Mouse (Mus musculus) forebrain, embryonic 15.5 days (tissue): ENCODE results near the gene Hlcs. TPM values are rescaled to one million over a fixed set of nuclear protein-coding genes. Genes with fewer than 3 reads are reported as not detected.

Source experiments
- ATAC-seq: fragments of 200-750 bp; cut with Nextera tagmentation; replicated peaks from 2 replicates; pipeline ENCODE4 v1.8.0; 2017; ENCODE audit warnings: mild to moderate bottlenecking, moderate TSS enrichment, moderate library complexity
- H3K27ac ChIP-seq: fragments of 300-500 bp; sonication (generic); replicated peaks from 2 replicates; pipeline ENCODE4 v1.5.1; 2015; ENCODE audit warnings: mild to moderate bottlenecking, inconsistent platforms
- H3K27me3 ChIP-seq: fragments of 300-500 bp; sonication (generic); 2 replicates; pipeline ENCODE4 v1.6.1; 2015; ENCODE audit warnings: inconsistent platforms
- H3K36me3 ChIP-seq: fragments of 300-500 bp; sonication (generic); 2 replicates; pipeline ENCODE4 v1.6.1; 2015; ENCODE audit warnings: mild to moderate bottlenecking, inconsistent platforms
- H3K4me1 ChIP-seq: fragments of 300-500 bp; sonication (generic); 2 replicates; pipeline ENCODE4 v1.6.1; 2015; ENCODE audit warnings: inconsistent platforms
- H3K4me2 ChIP-seq: fragments of 300-500 bp; sonication (generic); replicated peaks from 2 replicates; pipeline ENCODE4 v1.6.1; 2015; ENCODE audit warnings: mild to moderate bottlenecking, inconsistent platforms
- H3K4me3 ChIP-seq: fragments of 300-500 bp; sonication (generic); 2 replicates; pipeline ENCODE4 v1.5.1; 2015; ENCODE audit warnings: mild to moderate bottlenecking, inconsistent platforms
- H3K9ac ChIP-seq: fragments of 300-500 bp; sonication (generic); replicated peaks from 2 replicates; pipeline ENCODE4 v1.6.1; 2015; ENCODE audit warnings: mild to moderate bottlenecking, inconsistent platforms
- H3K9me3 ChIP-seq: fragments of 300-500 bp; sonication (generic); 2 replicates; pipeline ENCODE4 v1.6.1; 2016; ENCODE audit warnings: inconsistent platforms
- WGBS: fragments of 180-500 bp; shearing (Covaris S2); methylation state at CpG from one replicate; pipeline ENCODE4 v1.1.7; 2015; ENCODE audit warnings: mixed read lengths; 5-methylcytosine and 5-hydroxymethylcytosine counted together
- polyA plus RNA-seq: library from polyadenylated mRNA; unstranded; fragments of >200 nt; fragmentation: Nextera tagmentation; extraction: Ambion mirVana; gene quantifications from 2 replicates; pipeline ENCODE4 v1.2.1, GENCODE M21; 2015

Hlcs gene
- polyA plus RNA-seq = 7.7 and 8.7 TPM in 2 replicates

DNA sequence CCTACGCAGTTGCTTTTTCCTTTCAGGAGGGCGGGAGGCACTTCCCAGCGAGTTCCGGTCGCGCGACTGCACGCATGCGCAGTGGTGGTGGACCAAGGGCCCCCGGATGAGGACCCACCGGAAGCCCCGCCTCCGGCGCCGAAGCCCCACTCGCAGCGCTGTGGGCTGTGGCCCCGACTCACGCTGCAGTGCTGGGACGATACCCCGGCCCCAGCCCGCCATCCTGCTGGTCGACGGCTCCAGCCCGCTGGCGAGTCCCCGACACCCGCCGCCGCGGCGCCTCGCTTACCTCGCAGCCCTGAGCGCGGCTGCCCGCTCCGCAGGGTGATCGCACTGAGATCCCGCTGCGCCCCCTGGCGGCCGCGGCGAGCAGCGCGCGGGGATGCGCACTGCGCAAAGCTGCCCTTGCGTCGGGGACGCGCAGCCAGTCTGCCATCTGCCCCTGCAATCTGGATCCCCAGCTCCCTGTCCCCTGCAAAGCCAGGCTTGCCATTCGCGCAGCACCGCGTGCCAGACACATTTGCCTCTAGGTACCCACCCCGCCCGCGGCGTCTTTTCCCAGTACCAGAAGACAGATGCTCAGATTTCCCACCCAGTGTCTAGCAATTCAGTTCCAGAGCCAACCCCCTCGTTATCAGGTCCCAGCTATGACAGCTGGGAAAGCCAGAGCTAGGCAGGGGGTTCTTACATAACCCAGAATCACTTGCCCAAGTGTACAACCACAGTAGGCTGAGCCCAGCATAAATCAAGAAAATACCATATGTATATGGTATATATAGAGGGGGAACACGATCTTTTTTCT is at the start of gene Hlcs:
Hlcs (minus strand) TSS at position 343 of the 802 bp plus-strand sequence.
- peak within 1 kb of the TSS; percentile 60 for H3K4me2 ChIP-seq
- no peaks in the 10 kb centered on the region for H3K27me3 ChIP-seq
- H3K4me3 ChIP-seq = peak within 1 kb of the TSS; percentile 73
- peak within 1 kb of the TSS; percentile 95 for H3K9ac ChIP-seq
- H3K36me3 ChIP-seq = no peaks in the 10 kb centered on the region
- H3K4me1 ChIP-seq = peaks cover 21% of the 10 kb centered on the region
- H3K9me3 ChIP-seq = no peaks in the 10 kb centered on the region
- ATAC-seq = peak; percentile 94
- H3K27ac ChIP-seq = peak within 1 kb of the TSS; percentile 100
- WGBS = under 1% methylated on average over 64 of the region's 64 CpGs

DNA sequence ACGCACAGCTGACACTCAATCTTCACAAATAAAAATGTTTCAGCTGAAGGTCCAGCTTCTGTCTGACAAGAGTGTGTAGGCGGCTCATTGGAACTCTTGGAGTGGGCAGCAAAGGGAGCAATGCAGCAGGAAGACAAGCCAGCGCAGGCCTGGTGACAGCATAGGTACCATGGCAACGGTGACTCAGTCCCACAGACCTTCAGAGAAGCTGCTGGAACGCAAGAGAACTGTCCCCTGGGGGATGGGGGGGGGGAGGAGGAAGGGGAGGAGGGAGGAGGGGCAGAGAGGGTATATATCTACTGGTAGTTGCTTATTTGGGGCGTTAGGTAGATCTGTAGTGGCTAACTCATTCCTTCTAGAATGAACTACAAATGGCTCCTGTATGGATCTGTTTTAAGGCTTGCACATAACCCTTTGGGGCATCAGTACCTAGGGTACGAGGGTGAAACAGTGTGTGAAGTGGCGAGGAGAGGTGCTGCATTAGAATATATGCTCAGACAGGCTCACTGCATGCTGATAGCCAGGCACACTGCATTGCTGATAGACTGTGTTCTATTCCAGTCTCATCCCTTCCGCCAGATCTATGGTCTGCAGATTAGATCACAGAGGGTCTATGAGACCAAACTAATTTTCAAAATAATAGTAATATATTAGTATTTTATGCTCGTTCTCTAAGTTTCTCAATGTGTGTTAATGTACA is 49.0 kb upstream of the Hlcs start:
- WGBS = 52% methylated on average over 10 of the region's 10 CpGs
- ATAC-seq = 0 out of 2 replicates have a peak, but pooled peaks have one; percentile 57
- Histone ChIP-seq H3K27ac (0 out of 2 replicates have a peak overlapping the region, but pooled peaks have one; percentile 1), H3K36me3 (0 out of 2 replicates have a peak, but pooled peaks cover 3% of the 10 kb centered on the region), H3K4me3 (no peak overlapping the region), H3K4me1 (peaks cover 6% of the 10 kb centered on the region; the same call in 1 of the 2 replicates), H3K9me3 (no peaks in the 10 kb centered on the region), H3K27me3 (no peaks in the 10 kb centered on the region), H3K4me2 (no peak overlapping the region), H3K9ac (no peak overlapping the region)

DNA sequence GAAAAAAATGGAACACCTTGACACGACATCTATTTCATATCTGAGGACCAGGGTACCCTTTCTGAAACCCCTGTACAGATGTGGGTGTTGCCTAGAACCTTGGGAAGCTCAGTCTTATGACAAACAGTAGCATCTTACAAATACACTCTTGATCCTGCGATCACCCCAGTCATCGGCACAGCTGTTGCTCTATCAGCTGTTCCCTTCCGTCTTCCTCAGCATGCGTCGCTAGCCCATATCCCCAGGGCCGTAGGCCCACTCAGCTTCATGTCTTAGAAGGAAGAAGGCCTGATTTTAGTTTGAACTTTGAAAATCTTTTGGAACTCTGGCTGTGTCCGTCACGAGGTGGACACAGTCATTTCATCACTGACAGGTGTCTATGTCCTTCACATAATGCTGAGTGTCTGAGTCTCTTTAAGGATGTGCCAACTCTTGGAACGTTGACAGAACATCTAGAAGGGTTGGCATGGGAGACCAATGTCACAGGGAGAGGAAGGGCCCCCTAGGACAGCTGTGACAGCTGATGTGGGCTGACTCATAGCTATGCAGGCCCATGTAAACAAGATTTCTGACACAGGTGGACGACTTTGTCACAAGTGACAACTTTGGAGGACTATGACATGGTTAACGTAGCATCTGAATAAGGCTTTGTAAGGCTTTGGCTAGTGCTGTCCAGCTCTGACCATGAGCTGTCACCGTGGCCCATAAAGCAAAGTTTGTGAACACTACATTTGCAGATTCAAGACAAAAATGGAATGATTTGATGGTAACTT is 47.4 kb upstream of the Hlcs start:
- no peaks in the 10 kb centered on the region for H3K27me3 ChIP-seq
- no peaks in the 10 kb centered on the region for H3K9me3 ChIP-seq
- no peak for ATAC-seq
- 0 out of 2 replicates have a peak, but pooled peaks cover 3% of the 10 kb centered on the region for H3K36me3 ChIP-seq
- WGBS = 87% methylated on average over 13 of the region's 13 CpGs
- no peak overlapping the region for H3K9ac ChIP-seq
- no peak overlapping the region for H3K27ac ChIP-seq
- H3K4me3 ChIP-seq = no peak overlapping the region
- H3K4me1 ChIP-seq = peaks cover 6% of the 10 kb centered on the region; the same call in 1 of the 2 replicates
- no peak overlapping the region for H3K4me2 ChIP-seq

DNA sequence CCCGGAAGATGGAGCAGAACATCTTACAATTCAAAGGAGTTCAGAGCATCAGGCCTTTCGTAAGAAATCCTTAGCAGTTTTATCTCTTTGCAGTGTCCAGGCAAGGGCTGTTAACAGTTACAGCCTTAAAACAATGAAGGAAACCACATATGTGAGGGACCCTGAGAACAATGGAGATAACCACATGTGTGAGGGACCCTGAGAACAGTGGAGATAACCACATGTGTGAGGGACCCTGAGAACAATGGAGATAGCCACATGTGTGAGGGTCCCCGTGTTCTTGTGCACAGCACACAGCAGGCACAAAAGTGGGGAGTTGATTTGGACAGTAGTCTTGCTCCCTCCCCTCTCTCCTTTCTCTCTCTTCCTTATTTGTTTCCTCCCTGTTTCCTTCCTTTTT is 44.7 kb upstream of the Hlcs start:
- Histone ChIP-seq H3K27ac (no peak overlapping the region), H3K27me3 (no peaks in the 10 kb centered on the region), H3K36me3 (no peaks in the 10 kb centered on the region), H3K4me1 (peaks cover 6% of the 10 kb centered on the region; the same call in 1 of the 2 replicates), H3K9me3 (no peaks in the 10 kb centered on the region), H3K4me2 (no peak overlapping the region), H3K9ac (no peak overlapping the region), H3K4me3 (no peak overlapping the region)
- 81% methylated on average over 3 of the region's 3 CpGs for WGBS
- ATAC-seq = no peak

DNA sequence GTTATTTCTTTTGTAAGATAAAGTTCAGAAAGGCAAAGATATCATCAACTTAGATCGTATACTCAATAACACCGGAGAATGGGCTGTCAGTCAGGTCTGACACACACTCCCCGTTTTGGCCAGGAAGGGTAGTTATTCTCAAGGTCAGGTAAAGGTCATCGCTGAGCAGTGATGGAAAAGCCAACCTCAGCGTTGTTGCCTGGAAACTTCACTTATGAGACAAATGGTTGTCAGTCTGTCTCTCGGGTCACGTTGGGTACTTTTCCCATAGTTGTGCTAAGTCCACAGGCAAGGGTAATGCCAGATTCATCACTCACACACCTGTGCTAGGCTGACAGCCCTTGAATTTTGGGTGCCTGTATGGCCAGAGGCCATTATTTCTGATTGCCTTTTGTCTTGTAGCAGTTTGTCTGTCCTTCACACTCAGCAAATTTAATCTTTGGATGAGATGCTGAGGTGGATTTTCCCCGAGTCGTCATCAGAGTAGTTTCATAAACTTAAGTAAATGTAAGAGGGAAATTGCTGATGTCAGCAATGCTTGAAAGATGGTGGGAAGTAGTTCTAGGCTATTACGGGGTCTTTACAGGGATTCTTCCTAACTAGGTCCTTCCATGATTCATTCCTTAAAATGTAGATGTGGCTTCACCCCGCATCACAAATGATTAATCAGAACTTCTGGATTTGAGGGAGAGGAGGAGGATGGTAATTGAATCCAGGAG is 43.6 kb upstream of the Hlcs start:
- Histone ChIP-seq H3K9ac (no peak overlapping the region), H3K4me2 (no peak overlapping the region), H3K4me3 (no peak overlapping the region), H3K36me3 (no peaks in the 10 kb centered on the region), H3K27me3 (no peaks in the 10 kb centered on the region), H3K9me3 (no peaks in the 10 kb centered on the region), H3K27ac (no peak overlapping the region), H3K4me1 (peaks cover under 1% of the 10 kb centered on the region; the same call in 1 of the 2 replicates)
- no peak for ATAC-seq
- WGBS = 87% methylated on average over 11 of the region's 11 CpGs

DNA sequence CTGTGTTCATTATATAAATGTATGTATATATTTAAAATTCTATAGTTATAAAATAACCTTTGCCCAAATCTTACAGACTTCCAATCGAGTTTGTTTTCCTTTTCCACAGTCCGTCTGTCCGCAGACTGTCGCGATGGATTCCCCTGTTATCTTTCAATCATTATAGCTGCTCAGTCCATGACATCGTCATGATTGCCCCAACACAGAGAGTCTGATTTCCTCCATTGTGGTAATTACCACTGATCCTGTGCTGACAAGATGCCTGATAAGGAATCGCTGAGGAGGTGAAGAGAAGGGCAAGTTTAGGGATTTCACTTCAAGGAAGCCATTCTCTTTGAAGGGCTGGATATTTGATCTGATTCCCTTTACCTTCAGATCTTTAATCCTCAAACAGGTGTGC is 42.7 kb upstream of the Hlcs start:
- no peak overlapping the region for H3K27ac ChIP-seq
- H3K9ac ChIP-seq = no peak overlapping the region
- no peaks in the 10 kb centered on the region for H3K4me1 ChIP-seq
- H3K36me3 ChIP-seq = no peaks in the 10 kb centered on the region
- no peak overlapping the region for H3K4me3 ChIP-seq
- H3K27me3 ChIP-seq = no peaks in the 10 kb centered on the region
- no peak overlapping the region for H3K4me2 ChIP-seq
- no peaks in the 10 kb centered on the region for H3K9me3 ChIP-seq
- ATAC-seq = no peak
- 80% methylated on average over 7 of the region's 7 CpGs for WGBS

DNA sequence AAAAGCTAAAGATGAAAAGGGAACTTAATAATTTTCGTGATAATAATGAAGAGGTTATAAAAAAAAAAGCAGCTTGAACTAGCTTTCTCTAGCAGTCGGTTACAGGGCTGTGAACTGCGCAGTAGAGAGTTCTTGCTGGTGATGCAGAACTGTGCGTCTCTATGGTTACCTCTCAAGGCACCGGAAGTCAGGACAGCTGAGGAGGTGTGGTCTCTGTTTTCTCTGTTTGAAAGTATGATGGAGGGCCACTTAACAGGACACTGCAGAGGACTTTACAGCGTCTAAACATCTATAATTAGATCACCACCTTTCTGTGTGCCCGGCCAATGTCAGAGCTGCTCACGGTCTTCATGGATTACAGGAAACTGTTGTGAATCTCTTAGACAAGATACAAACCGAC is 41.1 kb upstream of the Hlcs start:
- Histone ChIP-seq H3K27ac (no peak overlapping the region), H3K36me3 (no peaks in the 10 kb centered on the region), H3K9me3 (no peaks in the 10 kb centered on the region), H3K4me3 (no peak overlapping the region), H3K27me3 (no peaks in the 10 kb centered on the region), H3K4me2 (no peak overlapping the region), H3K9ac (no peak overlapping the region), H3K4me1 (peaks cover 8% of the 10 kb centered on the region)
- WGBS = 50% methylated on average over 9 of the region's 9 CpGs
- ATAC-seq = no peak

DNA sequence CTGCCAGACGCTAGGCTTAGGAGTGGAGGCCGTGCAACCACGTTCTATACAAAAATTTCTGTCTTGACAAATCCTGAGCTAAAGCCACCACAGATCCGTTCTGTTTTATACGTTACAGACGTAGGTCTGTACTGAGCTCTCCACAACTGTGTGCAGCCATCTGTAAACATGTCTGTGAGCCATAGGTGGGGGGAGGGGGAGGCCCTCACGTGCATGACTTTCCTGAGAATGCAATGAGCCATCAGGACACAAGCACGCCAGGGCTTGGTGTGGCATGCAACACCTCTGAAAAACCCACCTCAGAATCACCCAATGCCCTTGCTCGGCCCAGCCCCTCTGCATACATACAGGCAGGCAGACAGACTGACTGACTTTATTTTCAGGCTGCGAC is 36.9 kb upstream of the Hlcs start:
- Histone ChIP-seq H3K4me1 (peaks cover 8% of the 10 kb centered on the region), H3K9ac (no peak overlapping the region), H3K27me3 (no peaks in the 10 kb centered on the region), H3K4me2 (no peak overlapping the region), H3K27ac (no peak overlapping the region), H3K9me3 (no peaks in the 10 kb centered on the region), H3K36me3 (no peaks in the 10 kb centered on the region), H3K4me3 (no peak overlapping the region)
- WGBS = 72% methylated on average over 10 of the region's 10 CpGs
- no peak for ATAC-seq

DNA sequence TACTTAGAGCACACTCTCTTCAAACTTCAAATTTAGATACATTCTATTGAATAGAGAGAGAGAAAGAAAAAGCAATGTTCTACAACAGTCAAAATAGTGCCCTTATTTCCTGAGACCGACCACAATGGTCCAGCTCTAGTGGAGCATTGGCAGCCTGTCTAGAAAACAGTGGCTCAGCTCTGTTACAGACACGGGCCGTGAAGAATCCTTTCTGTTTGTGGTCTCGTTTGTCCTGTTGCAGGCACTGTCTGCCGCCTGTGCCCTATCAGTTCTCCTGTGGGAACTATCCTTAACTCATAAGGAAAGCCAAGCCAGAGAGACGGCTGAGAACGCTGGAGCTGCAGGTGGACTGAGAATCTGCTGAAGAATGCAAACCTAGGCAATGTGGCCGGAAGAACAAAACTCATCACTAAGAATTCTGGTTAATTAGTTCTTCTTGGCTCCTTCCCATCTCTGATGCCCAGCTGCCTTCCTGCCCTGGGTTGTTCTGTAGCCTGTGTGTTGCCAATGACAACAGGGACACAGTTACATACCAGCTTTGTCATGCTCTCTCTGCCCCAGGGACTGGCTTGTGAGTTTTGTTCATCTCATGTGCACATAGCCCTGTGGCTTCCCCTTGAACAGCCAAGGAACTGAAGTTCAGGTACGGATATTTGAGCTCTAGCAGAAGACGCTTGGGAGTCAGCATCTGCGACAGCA is 36.4 kb upstream of the Hlcs start:
- WGBS = 56% methylated on average over 11 of the region's 11 CpGs
- Histone ChIP-seq H3K27me3 (no peaks in the 10 kb centered on the region), H3K4me2 (no peak overlapping the region), H3K27ac (no peak overlapping the region), H3K36me3 (no peaks in the 10 kb centered on the region), H3K4me1 (peaks cover 8% of the 10 kb centered on the region), H3K4me3 (no peak overlapping the region), H3K9ac (no peak overlapping the region), H3K9me3 (no peaks in the 10 kb centered on the region)
- no peak for ATAC-seq

DNA sequence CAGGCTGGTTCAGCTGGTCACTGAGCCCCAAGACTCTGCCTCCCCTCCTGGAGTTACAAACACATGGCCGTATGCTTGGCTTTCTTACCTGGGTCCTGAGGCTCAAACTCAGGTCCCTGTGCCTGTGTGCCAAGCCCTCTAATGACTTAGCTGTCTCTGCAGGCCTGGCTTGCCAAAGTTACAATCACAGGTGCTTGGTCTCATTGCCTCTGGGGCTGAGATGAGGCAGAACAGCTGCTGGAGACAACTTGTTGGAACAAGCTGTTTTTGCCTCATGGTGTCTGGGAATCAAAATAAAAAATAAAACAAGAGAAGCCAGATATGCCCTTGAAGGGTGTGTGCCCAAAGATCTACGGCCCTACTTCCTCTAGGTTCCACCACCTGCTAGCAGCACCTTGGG is 35.4 kb upstream of the Hlcs start:
- Histone ChIP-seq H3K27ac (no peak overlapping the region), H3K9ac (no peak overlapping the region), H3K4me1 (peaks cover 8% of the 10 kb centered on the region), H3K36me3 (no peaks in the 10 kb centered on the region), H3K27me3 (no peaks in the 10 kb centered on the region), H3K9me3 (no peaks in the 10 kb centered on the region), H3K4me3 (no peak overlapping the region), H3K4me2 (no peak overlapping the region)
- ATAC-seq = no peak
- WGBS = 95% methylated on average over 2 of the region's 2 CpGs

DNA sequence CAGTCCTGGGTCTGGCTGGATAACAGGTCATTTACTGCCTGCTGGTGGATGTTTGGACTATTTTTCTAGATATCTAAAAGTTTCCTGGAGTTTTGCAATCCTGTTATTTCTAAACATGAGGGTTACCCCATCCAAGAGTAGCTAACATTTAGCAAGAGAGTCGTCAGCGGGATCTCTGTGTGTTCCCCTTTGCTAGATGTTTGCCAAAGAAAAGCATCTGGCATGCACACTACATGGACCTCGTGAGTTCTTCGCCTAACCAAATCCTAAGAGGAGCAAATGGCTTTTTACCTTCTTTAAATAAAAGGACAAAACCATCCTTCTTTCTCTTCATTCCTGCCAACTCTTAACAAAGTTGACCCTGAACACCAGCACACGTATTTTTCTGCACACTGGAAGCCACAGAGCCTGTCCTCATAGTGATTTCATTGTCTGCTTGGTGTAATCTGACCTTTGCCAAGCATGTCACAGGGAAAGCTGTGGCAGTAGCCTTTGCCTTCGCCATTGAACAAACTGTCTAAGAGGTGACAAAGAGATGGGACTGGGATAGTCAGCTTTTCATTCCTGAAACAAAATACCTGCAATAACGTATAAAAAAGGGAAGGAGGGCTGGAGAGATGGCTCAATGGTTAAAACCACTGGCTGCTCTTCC is 33.8 kb upstream of the Hlcs start:
- ATAC-seq = no peak
- no peaks in the 10 kb centered on the region for H3K36me3 ChIP-seq
- H3K4me2 ChIP-seq = no peak overlapping the region
- no peak overlapping the region for H3K4me3 ChIP-seq
- H3K9ac ChIP-seq = no peak overlapping the region
- peaks cover 8% of the 10 kb centered on the region for H3K4me1 ChIP-seq
- H3K9me3 ChIP-seq = no peaks in the 10 kb centered on the region
- H3K27me3 ChIP-seq = no peaks in the 10 kb centered on the region
- no peak overlapping the region for H3K27ac ChIP-seq
- 82% methylated on average over 7 of the region's 7 CpGs for WGBS
